Mouse (Mus musculus) bone marrow macrophage, adult 2 months (primary cell): ENCODE data around the gene Plbd2. TPM values are rescaled to one million over a fixed set of nuclear protein-coding genes. Genes with fewer than 3 reads are reported as not detected.

Source experiments
- H3K27ac ChIP-seq: 2 replicates; pipeline ENCODE4 v1.5.1; 2012; ENCODE audit warnings: low read depth, low read length; ENCODE audit not compliant: insufficient read depth
- H3K4me1 ChIP-seq: 2 replicates; pipeline ENCODE4 v1.6.1; 2012; ENCODE audit warnings: low read length; ENCODE audit not compliant: control insufficient read depth, insufficient read depth
- H3K4me3 ChIP-seq: 2 replicates; pipeline ENCODE4 v1.5.1; 2012; ENCODE audit warnings: mild to moderate bottlenecking, low read length, moderate library complexity; ENCODE audit not compliant: insufficient read depth
- CTCF ChIP-seq: IDR thresholded peaks from 2 replicates; pipeline ENCODE4 v1.5.1; 2012; ENCODE audit warnings: low read depth, mild to moderate bottlenecking, low read length, moderate library complexity
- POLR2A ChIP-seq: IDR thresholded peaks from 2 replicates; pipeline ENCODE4 v1.6.1; 2012; ENCODE audit warnings: mild to moderate bottlenecking, low read depth, low read length, borderline replicate concordance
- polyA plus RNA-seq: library from polyadenylated mRNA; stranded (reverse); fragments of >200 nt; gene quantifications from 2 replicates; pipeline ENCODE4 v1.2.4, GENCODE M21; 2012; ENCODE audit not compliant: missing spikeins, insufficient read depth, insufficient read length

Plbd2 gene
- polyA plus RNA-seq, 1 experiment, result 55.1 TPM

DNA sequence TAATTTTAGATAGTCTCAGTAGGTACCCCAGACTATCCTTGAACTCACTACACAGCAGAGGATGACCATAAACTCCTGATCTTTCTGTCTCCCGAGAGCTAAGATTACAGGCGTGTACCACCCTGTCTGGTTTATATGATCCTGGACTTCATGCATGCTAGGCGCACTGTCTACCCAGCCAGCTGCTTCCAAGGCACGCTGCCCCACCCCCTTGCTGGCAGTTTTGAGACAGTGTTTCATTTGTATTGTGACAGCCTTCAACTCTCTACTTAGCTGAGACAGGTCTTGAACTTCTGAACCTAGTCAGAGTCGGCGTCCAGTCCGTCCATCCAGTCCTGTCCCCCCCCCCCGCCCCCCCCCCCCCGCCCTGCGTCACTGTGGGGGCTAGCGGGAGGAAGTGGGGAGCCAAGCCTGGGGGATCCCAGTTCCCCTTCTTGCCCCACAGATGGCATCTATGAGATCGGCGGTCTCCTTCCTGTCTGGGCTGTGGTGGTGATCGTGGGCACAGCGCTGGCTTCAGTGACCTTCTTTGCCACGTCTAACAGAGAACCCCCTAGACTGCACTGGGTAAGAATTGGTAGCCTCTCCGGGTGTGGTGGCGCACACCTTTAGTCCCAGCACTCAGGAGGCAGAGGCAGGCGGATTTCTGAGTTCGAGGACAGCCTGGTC lies 24.0 kb upstream of the Plbd2 start:
- TF ChIP-seq CTCF (no peak), POLR2A (no peak)
- Histone ChIP-seq H3K27ac (0 out of 2 replicates have a peak overlapping the region, but pooled peaks have one; percentile 4), H3K4me1 (peaks cover 20% of the 10 kb centered on the region), H3K4me3 (no peak overlapping the region)

DNA sequence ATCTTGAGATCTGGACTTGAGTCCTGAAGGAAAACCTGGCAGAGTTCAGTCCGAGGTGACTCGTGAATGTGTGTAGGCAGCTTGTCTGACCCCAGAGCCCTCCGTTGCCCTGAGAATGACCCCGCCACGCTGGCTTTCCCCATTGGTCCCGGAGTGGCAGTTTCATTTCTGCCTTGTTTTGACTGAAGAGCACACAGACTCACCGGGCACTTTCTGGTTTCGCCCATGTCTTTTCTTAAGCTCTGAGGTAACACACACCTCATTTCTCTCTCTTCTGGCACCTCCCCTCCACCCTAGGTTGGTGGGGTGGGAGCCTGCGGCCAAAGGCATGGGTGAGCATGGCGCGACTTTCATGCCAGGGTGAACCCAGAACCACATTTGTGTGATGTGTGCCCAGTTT lies 22.9 kb upstream of the Plbd2 start:
- H3K4me3 ChIP-seq, result no peak overlapping the region
- TF ChIP-seq POLR2A (no peak), CTCF (no peak)
- H3K4me1 ChIP-seq, result peaks cover 20% of the 10 kb centered on the region
- no peak overlapping the region for H3K27ac ChIP-seq

DNA sequence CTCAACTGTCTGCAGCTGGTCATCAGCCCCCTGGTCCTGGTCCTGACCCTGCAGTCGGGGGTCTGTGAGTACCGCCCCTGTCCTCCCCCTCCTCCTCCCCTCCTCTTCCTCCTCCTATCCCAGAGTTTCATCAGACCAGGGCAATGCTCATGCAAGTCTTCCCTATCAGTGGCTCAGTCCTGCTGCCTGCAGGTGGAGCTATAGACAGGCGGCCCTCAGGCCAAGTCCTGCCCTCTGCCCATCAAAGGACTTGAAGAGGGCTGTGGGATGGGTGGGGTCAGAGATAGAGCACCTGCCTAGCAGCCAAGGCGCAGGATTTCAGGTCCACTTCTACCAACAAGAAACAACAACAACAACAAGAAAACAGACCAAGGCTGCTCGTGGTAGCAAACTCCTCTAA lies 22.3 kb upstream of the Plbd2 start:
- Histone ChIP-seq H3K27ac (no peak overlapping the region), H3K4me1 (peaks cover 20% of the 10 kb centered on the region), H3K4me3 (no peak overlapping the region)
- TF ChIP-seq CTCF (no peak), POLR2A (no peak)

DNA sequence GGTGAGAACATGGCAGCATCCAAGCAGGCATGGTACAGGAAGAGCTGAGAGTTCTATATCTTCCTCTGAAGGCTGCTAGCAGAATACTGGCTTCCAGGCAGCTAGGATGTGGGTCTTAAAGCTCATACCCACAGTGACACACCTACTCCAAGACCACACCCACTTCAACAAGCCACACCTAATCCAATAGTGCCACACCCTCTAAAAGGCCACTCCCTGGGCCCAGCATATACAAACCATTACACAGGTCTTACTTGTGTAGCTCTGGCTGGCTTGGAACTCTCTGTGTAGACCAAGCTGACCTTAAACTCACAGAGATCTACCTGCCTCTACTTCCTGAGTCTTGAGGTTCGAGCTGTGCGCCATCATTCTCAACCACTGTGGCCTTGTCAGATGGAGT lies 21.3 kb upstream of the Plbd2 start:
- H3K4me1 ChIP-seq, result peaks cover 20% of the 10 kb centered on the region
- H3K27ac ChIP-seq, result no peak overlapping the region
- no peak overlapping the region for H3K4me3 ChIP-seq
- TF ChIP-seq CTCF (no peak), POLR2A (no peak)

DNA sequence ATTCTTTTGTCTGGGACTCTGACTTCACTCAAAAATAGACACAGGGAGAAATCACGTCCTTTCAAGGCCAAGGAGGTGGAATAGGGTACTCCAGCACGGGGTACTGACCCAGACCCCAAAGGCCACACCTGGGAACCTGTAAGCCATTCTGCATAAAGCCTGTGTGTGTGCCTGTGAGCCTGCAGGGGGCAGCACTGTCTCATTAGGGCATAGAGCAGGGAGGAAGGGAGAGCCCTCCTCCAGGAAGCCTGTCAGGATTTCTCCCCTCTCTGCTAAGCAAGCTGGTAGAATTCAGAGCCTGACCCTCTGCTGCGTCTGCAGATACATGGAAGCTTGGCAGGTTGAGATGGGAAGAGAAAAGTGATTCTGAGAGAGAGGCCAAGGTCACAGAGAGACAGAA lies 19.2 kb upstream of the Plbd2 start:
- Histone ChIP-seq H3K27ac (no peak overlapping the region), H3K4me3 (no peak overlapping the region), H3K4me1 (peaks cover 22% of the 10 kb centered on the region)
- TF ChIP-seq CTCF, result peak; percentile 55
- no peak for TF ChIP-seq POLR2A

DNA sequence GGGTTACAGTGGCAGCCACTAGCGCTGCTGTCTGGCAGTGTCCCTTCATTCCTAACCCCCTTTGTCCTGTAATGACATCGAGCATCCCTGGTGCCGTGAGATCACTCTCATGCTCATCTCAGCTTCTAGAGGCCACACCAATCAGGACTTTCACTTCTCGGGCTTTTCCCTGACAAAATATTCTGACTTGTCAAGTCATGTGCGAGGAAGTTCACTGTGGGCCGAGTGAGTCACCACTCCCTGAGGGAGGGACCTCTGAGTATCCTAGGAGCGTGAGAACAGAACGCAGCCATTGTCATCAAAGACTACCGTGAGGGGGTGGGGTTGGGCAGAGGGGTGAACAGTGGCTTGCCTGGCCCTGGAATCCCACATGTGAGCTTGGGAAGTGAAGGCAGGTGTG lies 14.1 kb upstream of the Plbd2 start:
- Histone ChIP-seq H3K4me3 (peak overlapping the region; percentile 35), H3K27ac (peak overlapping the region; percentile 91), H3K4me1 (peaks cover 51% of the 10 kb centered on the region)
- TF ChIP-seq POLR2A (no peak), CTCF (no peak)

DNA sequence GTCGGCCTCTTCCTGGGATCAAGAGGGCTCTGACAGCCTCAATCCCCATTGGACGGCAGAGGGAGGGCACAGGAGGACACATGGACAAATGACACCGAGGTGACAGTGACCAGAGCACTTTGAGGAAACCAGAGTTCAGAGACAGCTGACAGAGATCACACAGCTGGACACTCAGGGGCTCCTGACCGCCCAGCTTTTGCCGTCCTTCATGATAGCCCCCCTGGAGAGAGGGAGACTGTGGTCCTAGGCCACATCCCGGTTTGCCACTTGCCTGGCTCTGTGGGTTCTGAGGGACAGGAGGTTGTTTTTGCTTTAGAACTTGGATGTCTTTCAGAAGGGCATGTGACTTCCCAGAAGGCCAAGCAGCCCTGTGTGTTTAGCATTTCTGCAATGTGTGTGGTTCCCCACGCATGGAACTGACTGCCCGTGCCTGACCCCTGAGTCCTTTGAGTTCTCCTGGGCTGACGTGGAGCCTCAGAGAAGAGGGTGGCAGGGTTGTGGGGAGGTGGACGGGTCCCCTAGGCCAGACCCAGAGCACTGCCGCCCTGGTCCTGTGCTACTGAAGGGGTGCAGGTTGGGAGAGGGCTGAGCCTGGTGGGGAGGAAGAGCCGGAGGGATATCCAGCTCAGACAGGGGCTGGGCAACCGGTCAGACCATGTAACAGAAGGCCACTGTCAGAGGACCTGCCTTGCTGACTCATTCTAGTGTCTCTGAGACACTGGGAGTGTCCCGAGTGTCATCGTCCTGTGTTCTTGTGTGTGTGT lies 13.0 kb upstream of the Plbd2 start:
- Histone ChIP-seq H3K4me1 (peaks cover 53% of the 10 kb centered on the region), H3K27ac (peak overlapping the region; percentile 91), H3K4me3 (peak overlapping the region; percentile 35)
- TF ChIP-seq POLR2A, result 0 out of 2 replicates have a peak, but pooled peaks have one; percentile 55
- no peak for TF ChIP-seq CTCF

DNA sequence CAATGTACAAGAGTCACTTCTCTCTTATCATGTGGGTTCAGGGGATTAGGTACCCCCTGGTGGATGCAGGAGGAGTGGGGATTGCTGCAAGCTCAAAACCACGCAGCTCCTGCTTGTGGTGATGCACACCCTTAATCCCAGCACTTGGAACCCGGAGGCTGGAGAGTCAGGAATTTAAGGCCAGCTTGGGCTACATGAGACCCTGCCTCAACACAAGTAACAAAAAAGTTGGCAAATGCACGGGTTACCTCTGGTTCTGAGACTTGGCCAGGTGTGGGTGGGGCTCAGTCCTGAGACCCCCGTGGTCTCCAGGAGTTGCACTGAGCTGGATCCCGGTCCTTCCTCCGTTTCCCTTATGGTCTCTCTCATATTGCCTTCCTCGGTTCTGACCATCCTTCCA lies 12.0 kb upstream of the Plbd2 start:
- no peak for TF ChIP-seq POLR2A
- TF ChIP-seq CTCF, result no peak

DNA sequence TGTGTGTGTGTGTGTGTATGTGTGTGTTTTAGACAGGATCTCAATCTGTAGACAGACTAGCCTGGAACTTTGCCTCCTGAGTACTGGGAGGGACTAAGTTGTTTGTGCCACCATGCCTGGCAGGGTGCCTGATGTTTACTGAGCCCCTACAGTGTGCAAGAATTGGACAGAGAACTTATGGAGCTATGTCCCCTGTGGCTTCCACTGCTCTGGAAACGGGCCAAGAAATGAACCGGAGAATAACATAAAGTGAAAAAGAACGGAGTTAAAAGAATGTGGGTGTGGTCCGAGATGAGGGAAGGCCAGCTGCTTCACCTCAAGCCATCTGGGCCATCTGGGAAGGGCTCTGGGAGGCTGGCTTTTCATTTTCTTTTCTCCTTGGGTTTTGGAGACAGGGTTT lies 11.3 kb upstream of the Plbd2 start:
- peak overlapping the region; percentile 4 for H3K4me3 ChIP-seq
- TF ChIP-seq POLR2A (no peak), CTCF (no peak)
- peak overlapping the region; percentile 91 for H3K27ac ChIP-seq
- peaks cover 55% of the 10 kb centered on the region for H3K4me1 ChIP-seq

More for the DNA sequence above, 12.0 kb upstream of the Plbd2 start:
- no peak overlapping the region for H3K4me3 ChIP-seq
- H3K27ac ChIP-seq, result peak overlapping the region; percentile 91
- H3K4me1 ChIP-seq, result peaks cover 55% of the 10 kb centered on the region
